Mouse (Mus musculus) urinary bladder, adult 2 months (tissue): ENCODE results near the gene Fkbp8. TPM values are rescaled to one million over a fixed set of nuclear protein-coding genes. Genes with fewer than 3 reads are reported as not detected.

ENCODE experiments used
- DNase-seq: peaks from one replicate; pipeline ENCODE4 v3.0.0; 2022; ENCODE audit warnings: low spot score
- polyA plus RNA-seq: library from polyadenylated mRNA; depleted of rRNA; stranded (reverse); fragments of >200 nt; gene quantifications from 2 replicates; pipeline ENCODE4 v1.2.3, GENCODE M21; 2012

Fkbp8 gene
- polyA plus RNA-seq, 1 experiment: 366 TPM

DNA sequence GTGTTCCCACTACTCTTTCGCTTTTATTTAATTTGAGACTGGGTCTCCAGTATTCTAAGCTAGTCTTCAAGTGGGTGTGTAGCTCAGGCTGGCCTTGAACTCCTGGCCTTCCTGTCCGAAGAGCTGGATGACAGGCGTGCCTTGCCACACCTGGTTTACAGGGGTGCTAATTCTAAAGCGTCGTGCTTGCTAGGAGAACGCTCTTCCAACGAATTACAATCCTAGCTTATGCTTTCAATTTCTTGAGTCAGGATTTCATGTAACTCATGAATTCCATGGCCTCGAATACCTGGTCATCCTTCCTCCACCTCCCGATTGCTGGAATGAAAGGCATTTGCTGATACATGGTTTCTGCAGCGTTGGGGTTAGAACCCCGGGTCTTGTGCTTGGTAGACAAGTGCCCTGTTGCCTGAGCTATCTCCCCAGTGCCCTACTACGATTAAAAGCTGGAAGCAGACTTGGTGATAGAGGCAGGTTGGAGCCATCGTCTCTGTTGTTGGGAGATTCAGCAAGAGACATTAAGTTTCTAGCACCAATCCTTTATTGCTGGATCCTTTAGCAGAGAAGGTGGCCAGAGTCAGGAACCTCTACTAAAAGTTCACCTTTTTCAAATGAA is 766 bp downstream of the Fkbp8 start:
- DNase-seq: no peak

DNA sequence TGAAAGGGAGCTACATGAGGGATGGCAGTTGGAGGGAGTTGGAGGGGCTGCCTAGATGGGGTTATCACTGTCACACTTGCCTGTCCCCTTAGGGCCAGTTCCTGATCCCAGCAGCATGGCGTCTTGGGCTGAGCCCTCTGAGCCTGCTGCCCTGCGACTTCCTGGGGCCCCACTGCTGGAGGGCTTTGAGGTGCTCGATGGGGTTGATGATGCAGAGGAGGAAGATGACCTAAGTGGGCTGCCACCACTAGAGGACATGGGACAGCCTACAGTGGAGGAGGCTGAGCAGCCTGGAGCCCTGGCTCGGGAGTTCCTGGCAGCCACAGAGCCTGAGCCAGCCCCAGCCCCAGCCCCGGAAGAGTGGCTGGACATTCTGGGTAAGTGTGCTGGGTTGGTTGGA is 1.8 kb downstream of the Fkbp8 start:
- DNase-seq: no peak

DNA sequence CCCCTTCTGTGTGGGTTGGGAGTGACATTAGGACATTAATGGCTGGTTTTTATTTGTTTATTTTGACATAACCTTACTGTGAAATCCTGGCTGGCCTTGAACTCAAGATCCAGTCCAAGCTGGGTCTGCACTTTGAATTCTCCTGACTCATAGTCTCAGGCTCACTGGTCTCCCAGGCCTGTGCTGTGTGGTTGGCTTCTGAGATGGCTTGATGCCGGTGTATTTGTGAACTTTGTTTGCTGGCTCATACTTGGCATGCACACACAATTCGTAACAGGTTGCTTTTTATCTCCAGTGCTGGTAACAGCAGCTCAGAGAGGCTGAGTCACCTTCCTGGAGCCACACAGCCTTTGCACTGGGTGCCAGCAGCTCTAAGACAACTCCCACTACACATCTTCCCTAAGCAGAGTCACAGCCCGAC is 2.2 kb downstream of the Fkbp8 start:
- no peak for DNase-seq

DNA sequence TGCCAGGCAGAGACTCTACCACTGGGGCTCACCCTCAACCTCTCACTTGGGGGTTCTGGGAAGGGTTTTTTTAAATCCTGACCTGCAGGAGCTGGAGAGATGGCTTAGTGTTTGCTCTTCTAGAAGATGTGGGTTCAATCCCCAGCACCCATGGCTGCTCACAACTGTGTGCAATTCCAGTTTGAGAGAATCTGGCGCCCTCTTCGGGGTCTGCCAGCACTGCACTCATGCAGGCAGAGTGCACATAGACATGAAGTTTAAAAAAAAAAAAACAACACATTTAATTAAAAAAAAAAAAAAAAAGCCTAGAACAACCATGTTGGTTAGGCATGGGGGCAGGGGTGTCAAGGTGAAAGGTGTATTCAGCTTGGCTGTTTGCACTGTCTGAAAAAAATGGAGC is 2.8 kb downstream of the Fkbp8 start:
- DNase-seq: no peak

DNA sequence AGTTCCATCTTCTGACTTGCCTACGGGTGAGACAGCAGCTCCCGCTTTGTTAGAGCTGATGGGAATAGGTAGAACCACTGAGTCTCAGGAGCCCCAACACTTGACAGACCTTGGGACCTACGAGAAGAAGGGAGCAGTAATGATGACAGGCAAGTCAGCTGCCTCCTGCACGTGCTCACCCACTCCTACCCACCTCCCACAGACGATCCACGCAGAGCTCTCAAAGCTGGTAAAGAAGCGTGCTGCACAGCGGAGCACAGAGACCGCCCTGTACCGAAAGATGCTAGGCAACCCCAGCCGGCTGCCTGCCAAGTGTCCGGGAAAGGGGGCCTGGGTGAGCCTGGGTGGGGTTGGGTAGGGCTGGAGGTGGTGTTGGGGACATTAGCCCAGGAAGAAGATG is 6.8 kb downstream of the Fkbp8 start:
- no peak for DNase-seq

DNA sequence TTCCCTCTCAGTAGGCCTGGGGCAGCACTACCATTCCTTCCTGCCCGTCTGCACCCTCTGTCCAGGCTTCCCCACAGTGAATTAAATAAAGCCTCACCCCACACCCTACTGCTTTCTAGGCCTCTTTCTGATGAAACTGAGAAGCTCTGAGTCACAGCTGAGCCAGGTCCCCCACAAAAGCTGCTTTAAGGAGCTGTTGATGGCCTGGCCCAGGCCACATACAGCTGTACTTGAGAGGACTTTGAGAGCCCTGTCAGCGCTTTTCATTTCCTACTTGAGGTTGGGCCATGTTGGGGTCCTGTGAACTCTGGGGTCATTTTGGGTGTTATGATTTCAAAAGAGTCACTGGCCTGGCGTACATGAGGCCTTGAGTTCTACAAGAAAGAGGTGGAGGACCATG is 7.7 kb downstream of the Fkbp8 start:
- DNase-seq: no peak

DNA sequence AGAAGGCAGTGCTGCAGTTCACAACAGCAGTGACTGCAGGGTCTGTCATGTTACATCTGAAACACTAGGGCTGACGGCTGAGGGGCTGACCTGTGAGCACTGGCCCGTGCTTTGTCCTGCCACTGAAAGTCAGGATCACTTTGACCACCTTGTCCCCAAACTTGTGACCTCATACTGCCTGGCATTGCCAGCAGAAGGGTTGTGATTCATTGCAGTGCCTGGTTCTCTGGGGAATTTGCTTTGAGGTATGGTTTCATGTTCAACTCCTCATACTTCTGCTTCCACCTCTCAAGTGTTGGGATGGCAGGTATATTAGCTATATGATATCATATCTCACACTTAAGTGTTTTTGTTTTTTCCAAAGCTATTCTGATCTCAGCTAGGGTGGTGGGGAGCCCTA is 8.2 kb downstream of the Fkbp8 start:
- no peak for DNase-seq

DNA sequence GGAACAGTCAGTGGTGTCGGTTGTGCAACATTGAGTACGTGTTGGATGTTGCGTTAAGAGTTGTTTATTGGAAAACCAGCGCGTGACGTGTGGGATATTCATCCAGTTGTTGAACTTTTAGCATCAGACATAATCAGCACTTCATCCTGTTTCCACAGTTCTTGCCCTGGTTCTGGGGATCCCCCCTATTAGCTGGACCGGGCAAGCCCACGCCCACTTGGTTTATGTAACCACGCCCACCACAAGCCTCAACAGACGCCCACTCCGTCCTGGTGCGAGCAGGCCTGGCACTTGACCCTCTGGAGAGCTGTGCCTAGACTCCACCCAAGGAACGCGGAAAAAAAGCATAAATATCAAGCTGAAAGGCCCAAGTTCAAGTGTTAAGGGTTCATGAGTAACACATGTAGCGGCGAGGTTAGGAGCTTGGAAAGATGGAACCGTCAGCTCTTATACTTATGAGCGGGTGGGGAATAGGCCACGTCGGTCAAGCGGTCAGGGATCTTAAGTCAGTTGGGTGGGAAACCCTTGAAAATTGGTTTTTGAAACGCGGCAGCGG is 10.6 kb downstream of the Fkbp8 start:
- peak; percentile 48 for DNase-seq

DNA sequence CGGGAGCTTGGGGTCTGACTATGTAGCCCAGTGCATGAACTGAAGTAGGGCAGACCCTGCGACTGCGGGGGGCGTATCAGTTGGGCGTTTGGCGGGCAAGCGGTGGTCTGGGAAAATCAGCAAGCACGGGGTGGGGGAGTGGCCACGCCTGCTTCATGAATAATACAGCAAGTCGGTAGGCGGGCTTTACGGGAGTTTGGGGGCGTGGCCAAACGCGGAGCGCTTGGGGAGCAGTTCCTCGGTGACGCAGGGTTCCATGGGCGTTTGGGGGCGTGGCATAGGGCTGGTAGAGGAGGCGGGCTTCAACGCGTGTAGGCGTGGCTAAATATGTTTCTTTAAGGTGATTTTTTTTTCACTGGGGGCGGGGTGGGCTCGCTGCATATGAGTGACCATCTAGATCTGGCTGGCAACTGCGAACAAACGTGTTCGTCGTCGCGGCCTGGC is 11.1 kb downstream of the Fkbp8 start:
- DNase-seq: peak; percentile 91

DNA sequence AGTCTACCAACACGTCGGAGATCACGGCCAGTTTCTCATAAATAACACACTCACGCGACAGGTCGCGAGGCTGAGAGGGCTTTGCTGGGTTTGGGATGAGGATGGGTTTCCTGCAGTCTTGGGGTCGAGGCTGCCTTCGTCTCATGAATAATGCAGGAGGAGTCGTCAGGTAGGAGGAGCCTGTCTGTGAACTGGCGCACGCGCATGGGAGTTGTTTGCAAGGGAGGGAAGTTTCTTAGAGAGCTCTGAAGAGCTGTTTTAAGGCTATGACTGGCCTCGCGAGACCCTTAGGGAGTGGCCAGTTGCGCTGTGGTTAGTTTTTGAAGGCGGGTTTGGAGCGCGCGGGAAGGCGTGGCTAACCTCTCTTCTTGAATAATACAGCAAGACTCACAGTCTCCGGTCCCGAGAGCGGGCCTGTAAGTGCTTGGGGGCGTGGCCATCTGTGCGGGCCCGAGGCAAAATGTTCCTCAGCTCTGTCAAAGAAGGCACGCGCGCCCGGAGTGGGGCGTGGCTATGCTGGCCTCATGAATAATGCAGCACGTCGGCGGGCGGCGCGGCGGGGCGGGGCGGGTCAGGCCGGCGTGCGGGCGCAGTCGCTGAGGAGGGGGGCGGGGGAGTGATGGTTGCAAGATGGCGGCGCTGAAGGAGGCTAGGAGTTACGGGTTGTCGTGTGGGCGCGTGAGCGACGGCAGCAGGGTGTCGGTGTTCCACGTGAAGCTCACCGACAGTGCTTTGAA is 11.7 kb downstream of the Fkbp8 start, which contains the start of gene Ell:
Gene Ell, plus strand, starts transcription at position 381 of the 737 bp plus-strand sequence.
- DNase-seq: peak; percentile 99

DNA sequence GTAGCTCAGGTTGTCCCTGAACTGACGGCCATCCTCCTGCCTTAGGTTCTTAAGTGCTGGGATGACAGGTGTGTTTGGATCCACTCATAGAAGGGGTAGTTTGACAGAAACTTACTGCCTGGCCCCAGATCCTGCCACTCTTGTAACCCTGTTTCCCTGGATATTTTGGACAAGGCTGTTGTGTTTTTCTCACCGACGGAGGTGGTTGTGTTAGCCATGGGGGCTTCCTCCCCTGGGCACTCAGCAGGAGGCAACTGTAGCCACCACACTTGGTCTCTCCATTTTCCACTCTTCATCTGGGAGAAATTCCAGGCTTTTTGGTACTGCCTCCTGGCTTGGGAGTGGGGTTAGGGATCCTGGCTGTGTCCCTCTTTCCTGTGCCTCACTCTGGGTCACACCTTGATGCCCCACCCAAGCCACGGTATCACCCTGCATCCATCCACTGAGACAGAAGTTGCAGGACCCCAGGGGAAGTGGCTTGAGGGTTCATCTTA is 12.5 kb downstream of the Fkbp8 start:
- DNase-seq: no peak

DNA sequence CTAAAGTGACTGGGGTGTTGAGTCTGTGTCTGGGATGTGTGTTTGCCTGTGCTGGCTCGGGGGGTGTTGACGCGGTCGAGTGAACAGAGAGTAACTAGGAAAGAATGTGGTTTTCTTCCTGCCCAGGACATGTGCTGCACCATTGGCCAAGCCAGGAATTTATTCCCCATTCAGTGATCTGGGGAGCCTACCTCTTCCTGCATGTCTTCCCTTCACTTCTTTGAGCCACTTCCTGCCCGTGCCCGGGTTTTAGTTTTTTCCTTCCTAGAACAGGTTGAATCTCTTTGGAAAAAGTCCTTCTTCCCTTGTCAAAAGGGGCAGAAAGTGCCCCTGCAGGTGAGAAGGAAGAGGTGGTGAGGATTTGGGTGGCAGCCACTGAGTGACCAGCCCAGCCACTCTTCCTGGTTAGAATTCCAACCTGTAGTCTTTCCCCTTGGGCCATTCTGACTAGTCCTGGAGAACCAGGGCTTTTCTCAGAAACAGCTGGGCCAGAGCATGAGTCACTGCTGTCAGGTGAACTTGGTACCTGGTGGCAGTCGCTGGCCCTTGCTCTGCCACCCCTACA is 13.1 kb downstream of the Fkbp8 start:
- no peak for DNase-seq

DNA sequence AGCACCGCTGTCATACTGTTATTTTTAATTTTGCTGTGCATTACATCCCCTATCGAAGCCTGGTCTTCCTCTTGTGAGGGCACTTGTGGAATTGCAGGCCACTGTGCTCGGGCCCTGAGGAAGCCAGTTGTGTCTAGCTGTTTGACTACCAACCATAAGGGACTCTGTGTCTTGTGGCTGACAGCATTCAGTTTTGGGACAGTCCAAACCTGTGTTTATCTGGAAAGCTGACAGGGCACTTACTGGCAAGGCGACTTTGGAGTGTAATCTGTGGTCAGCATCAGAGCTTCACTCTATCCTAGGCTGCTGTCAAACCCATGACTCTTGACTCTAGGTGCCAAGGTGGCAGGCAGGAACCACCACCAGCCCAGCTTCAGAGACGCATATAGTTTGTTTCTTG is 13.6 kb downstream of the Fkbp8 start:
- no peak for DNase-seq

DNA sequence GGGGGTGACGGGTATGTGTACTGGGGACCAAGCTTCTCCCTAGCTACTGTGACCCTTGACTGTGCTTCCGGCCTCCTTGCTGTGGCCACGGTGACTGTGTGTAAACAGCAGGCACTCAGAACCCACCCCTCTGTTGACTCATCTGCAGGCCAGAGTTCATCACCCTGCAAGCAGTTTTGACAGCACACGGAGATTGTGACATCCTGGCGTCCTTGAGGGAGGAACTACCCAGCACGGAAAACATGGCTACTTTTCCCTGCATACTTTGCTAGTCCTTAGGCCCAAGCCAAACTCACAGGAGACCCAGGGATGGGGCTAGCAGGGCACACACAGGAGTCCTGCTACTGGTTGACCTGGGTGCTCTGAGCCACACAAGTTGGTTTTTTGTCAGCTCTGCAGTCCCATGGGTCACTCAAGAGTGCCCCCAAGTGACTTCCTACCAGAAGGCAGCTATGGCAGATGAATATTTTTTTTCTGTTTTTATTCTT is 16.7 kb downstream of the Fkbp8 start:
- DNase-seq: no peak

DNA sequence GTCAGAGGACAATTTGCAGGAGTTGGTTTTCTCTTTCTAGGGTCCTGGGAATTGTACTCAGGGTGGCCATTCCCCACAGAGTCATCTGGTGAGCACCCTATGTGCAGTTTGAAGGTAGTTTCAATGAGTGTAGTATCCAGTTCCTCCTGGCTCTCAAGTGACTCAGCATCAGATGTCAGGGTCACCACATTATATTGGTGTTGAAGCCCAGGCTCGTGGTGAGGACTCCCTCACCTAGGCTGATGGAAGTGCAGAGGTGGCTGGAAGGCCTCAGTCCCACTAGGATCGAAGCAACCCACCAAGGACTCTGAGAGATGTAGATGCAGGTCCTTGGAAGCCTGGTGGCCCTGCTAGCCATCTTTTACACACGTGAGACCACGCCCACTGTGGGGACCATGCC is 18.9 kb downstream of the Fkbp8 start:
- DNase-seq: no peak

DNA sequence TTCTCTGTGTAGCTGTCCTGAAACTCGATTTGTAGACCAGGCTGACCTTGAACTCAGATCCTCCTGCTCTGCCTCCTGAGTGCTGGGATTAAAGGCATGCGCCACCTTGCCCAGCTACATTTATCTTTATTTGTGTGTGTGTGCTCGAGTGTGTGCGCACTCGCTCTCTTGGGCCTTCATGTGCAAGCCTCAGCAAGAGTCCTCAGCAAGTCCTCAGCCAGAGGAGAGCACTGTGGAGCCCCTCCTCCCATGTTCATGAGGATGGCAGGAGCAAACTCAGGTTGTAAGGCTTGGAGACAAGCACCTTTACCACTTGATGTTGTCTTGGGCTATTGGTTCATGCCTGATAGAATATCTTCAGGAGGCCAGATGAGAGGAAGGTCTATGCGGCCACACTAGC is 20.2 kb downstream of the Fkbp8 start:
- DNase-seq: no peak

DNA sequence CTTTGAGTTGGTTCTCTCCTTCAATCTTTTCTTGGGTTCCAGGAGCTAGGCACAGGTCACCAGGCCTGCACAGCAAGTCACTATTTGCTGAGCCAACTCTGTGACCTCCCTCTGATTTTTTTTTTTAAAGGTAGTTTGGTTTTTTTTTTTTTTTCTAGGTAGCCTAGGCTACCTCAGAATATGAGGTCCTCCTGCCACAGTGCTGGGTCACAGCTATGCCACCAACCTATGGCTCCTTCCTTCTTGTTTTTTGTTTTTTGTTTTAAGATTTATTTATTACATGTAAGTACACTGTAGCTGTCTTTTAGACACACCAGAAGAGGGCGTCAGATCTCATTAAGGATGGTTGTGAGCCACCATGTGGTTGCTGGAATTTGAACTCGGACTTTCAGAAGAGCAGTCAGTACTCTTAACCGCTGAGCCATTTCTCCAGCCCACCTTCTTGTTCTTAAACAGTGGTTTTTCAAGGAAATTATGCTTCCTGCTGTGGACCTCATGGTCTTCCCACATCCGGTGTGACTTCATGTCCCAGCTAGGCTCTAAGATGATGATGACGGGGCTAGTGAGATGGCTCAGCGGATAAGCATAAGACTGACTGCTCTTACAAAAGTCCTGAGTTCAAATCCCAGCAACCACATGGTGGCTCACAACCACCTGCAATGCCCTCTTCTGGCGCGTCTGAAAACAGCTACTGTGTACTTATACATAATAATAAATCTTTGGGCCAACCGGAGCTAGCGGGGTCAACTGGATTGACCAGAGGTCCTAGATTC is 22.1 kb downstream of the Fkbp8 start:
- no peak for DNase-seq

DNA sequence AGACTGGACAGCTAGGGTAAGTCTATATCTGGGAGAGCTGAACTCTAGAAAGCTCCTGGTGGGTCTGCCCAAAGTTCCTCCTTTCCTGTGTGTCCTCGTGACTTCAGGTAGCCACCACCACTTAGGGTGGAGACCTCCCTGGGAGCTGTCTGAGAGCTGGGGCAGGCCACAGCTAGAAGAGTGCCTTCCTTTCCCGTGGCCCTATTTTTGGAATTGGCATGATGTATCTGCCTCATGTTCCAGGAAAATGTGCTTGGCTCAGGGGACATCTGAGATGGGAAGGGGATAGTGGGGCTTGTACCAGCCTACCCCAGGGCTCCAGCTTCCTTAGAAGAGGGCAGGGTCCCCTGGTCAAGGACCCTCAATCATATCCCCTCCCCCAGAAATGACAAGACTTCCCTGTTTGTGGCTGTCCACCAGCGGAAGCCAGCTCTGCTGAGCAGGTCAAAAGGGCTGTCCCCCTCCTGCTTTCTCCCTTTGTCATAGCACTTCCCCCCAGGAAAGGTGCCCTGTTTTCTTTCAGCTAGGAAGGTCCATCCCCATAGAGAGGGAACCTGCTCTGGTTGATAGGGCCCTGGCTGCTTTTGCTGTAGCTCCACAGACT is 24.1 kb downstream of the Fkbp8 start:
- no peak for DNase-seq

DNA sequence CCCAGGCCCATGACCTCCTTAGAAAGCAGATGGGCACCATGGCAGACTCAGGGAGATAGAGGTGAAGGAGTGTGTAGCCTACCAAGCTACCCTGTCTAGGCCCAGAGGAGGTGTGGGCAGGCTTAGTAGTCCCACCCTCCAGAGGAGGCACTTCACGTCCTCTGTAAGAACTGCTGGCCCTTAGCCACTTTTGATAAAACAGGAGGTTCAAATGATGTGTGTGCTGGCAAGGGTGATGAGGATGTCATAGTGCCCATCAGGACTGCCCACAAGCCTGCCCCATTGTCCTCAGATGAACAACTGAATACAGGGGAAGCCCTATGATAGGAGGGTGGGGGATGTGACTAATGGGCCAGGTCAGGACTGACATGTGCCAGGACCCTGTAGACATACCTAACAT is 25.3 kb downstream of the Fkbp8 start:
- no peak for DNase-seq

DNA sequence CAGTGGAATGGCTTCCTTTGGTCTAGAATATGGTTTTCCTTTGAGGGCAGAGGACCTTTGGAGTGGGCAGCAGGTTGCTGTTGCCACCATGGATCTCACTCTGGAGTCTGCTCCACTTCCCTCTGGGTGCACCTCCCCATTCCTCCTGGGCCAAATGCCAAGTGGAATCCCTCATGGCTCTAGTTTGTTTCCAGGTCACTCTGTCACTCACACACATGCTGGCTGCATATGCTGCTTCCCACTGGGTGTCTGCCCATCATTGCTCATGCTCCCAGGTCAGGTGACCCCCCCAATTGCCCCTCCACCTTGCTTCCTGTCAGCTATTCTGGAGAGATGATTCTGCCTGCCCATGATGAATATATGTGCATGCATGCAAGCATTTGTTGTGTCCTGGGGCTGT is 26.2 kb downstream of the Fkbp8 start:
- no peak for DNase-seq

DNA sequence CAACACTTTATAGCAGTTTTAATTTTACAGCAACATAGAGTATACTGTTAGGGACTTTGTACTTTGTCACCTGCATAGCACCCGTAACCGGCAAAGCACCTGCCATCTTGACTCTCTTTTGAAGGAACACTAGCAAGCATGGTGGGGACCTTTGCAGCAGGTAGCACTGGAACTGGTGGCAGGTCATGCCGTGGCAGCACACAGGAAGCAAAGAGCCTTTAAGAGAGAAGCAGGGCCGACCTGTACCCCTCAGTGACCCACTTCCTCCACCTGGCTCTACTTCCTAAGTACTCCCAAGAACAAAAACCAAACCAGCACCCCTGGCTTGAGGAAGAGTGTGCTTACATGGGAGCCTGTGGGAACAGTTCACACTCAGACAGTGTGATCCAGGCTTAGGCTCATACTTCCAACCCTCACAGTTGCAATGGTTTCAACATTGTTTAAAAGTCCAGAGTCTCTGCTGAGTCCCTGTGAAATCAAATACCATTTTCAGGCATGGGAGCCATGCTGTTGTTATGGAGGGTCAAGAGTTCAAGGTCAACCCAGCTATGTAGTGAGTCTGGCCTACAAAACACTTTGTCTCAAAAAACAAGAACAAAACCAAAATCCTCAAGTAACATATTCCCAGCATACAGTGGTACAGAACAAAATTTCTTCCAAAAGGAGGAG is 27.7 kb downstream of the Fkbp8 start:
- DNase-seq: no peak
